In genomic region chr12:78356472-78356871, GRCm38 (mm10) we compare ENCODE assay signal across 17 mouse cellular contexts.
A peak's percentile ranks its signal among the peaks of the same experiment; 100 is the strongest.
DNase-seq lines count a peak whose midpoint lies in the region; ATAC-seq and TF ChIP-seq lines count a peak whose summit lies in the region.
"Had no signal": no experiment of that assay in that cellular context is flagged by ENCODE, and none has a peak within 500 bp of the region (broad histone marks: within the 10 kb centered on the region; RNA-seq: fewer than 3 reads in every experiment).

No protein-coding gene starts in this region.

- H3K27ac ChIP-seq in lung, postnatal 0 days (ENCODE audit: low read length), result no peak overlapping the region
- H3K27ac ChIP-seq: embryonic facial prominence, embryonic 12.5 days; midbrain, embryonic 15.5 days had no signal

- H3K9ac ChIP-seq in lung, postnatal 0 days (replicated peaks; ENCODE audit: low read depth), result no peak overlapping the region
- H3K9ac ChIP-seq: embryonic facial prominence, embryonic 12.5 days; heart, embryonic 12.5 days; midbrain, embryonic 15.5 days had no signal

- no peak for ATAC-seq in lung, postnatal 0 days
- 0 out of 2 replicates have a peak, but pooled peaks have one; percentile 52 for ATAC-seq in megakaryocyte progenitor cell, adult 5-6 weeks (replicated peaks; ENCODE audit: poor library complexity)
- ATAC-seq: forebrain, embryonic 16.5 days; hindbrain, embryonic 16.5 days; midbrain, embryonic 15.5 days had no signal

- H3K36me3 ChIP-seq in lung, postnatal 0 days (ENCODE audit: insufficient read depth, low read length), result no peaks in the 10 kb centered on the region
- H3K36me3 ChIP-seq: embryonic facial prominence, embryonic 12.5 days; heart, embryonic 12.5 days; midbrain, embryonic 15.5 days had no signal

- WGBS in lung, postnatal 0 days, result 58% methylated on average over 2 of the region's 2 CpGs

- no peaks in the 10 kb centered on the region for H3K27me3 ChIP-seq in lung, postnatal 0 days (replicated peaks; ENCODE audit: insufficient read depth, low read length)
- H3K27me3 ChIP-seq: embryonic facial prominence, embryonic 12.5 days; heart, embryonic 12.5 days; midbrain, embryonic 15.5 days had no signal

- H3K4me2 ChIP-seq in lung, postnatal 0 days (replicated peaks; ENCODE audit: low read depth, low read length), result no peak overlapping the region
- H3K4me2 ChIP-seq: embryonic facial prominence, embryonic 12.5 days; heart, embryonic 12.5 days; midbrain, embryonic 15.5 days had no signal

- no peak overlapping the region for H3K4me3 ChIP-seq in lung, postnatal 0 days (ENCODE audit: low read depth, low read length)
- H3K4me3 ChIP-seq: embryonic facial prominence, embryonic 12.5 days; heart, embryonic 12.5 days; midbrain, embryonic 15.5 days had no signal

- TF ChIP-seq EP300 in lung, postnatal 0 days (IDR thresholded peaks at IDR 0.05), result no peak

- no peak for TF ChIP-seq CTCF in lung, postnatal 0 days (IDR thresholded peaks at IDR 0.05)

- intact Hi-C loops in heart, postnatal 25 days (cut with DNase I), result no loop called here

- H3K9me3 ChIP-seq in lung, postnatal 0 days (ENCODE audit: low read length), result no peaks in the 10 kb centered on the region
- H3K9me3 ChIP-seq: embryonic facial prominence, embryonic 12.5 days; heart, embryonic 12.5 days; midbrain, embryonic 15.5 days had no signal

- H3K4me1 ChIP-seq in lung, postnatal 0 days (ENCODE audit: insufficient read depth, low read depth, low read length), result no peaks in the 10 kb centered on the region
- H3K4me1 ChIP-seq: embryonic facial prominence, embryonic 12.5 days; heart, embryonic 12.5 days; midbrain, embryonic 15.5 days had no signal

- peak; percentile 18 for DNase-seq in lung, postnatal 0 days (ENCODE audit: low spot score)
- no peak for DNase-seq in lung, postnatal 10 days
- DNase-seq in CD4-positive, CD25-positive, alpha-beta regulatory T cell, adult 2 months (ENCODE audit: low read depth, low spot score), result peak; percentile 59
- peak; percentile 6 for DNase-seq in MEL-GATA-1-ER (ENCODE audit: extremely low read depth, low read depth)
- no peak for DNase-seq in heart, postnatal 25 days (ENCODE audit: low spot score)
- no peak for DNase-seq in neural tube, embryonic 10.5 days (ENCODE audit: extremely low spot score, low spot score)
- DNase-seq: heart, postnatal 36 days; kidney, adult 18-20 months; kidney, postnatal 36 days; spleen, adult 18-20 months; thymus, postnatal 36 days had no signal

Comparison
In these comparisons a context has a peak if more than half of its experiments do, and no peak if none do; other contexts are left out.
1. DNase-seq: peak in lung, postnatal 0 days (single experiment), CD4-positive, CD25-positive, alpha-beta regulatory T cell, adult 2 months (single experiment) and MEL-GATA-1-ER (single experiment); none in lung, postnatal 10 days (single experiment), heart, postnatal 25 days (single experiment) and neural tube, embryonic 10.5 days (single experiment).